Mouse (Mus musculus) layer of hippocampus, postnatal 14 days (tissue): Measurements from ENCODE around the gene Gsk3b. TPM values are rescaled to one million over a fixed set of nuclear protein-coding genes. Genes with fewer than 3 reads are reported as not detected.
A peak's percentile ranks its signal among the peaks of the same experiment; 100 is the strongest.
"Not testable (repeated sequence)": the region's sequence is repeated elsewhere in the genome, so short reads cannot be mapped to it uniquely, and the experiment has no call there.

ENCODE experiments used
- DNase-seq, 2 experiments: peaks; one replicate each; pipeline ENCODE4 v3.0.0; 2021 to 2022; ENCODE audit warnings: low spot score in 2 of 2, mixed read lengths in 1 of 2
- total RNA-seq, 2 experiments: library from RNA; stranded (reverse); gene quantifications; 2 replicates each; pipeline ENCODE4 v1.2.3; 2021

Gsk3b gene
- total RNA-seq, 2 experiments from 2014 or later, result 189 to 199 TPM

- no peak for DNase-seq
Measured at GRCm38 (mm10) chr16:38181421-38181820, 92.6 kb downstream of the Gsk3b start.

DNA sequence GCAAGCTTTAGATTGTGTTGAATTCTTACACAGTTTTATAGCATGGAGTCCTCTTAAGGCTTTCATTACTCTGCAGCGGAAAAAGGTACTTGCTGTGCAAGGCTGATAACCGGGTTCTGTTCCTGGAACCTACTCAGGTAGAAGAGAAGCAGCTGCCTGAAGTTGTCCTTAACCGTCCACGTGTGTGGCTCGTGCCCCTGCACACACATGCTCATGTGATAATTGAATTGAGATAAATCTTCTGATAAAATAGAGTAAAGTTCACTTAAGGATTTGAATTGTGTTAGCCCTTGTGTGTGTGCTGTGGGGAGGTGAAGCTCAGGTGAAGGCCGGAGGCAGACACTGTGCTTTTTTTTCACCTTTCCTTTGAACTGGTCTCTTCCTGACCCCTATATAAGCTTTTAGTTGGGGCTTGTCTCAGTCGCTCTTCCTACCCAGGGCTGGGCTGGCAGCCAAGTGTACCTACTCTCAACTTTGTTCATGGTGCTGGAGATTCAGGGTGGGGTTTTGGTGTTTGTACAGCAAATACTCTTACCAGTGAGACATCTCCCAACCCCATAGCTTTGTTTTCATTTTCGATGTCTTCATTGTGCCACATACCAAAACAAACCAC, 96.0 kb downstream of the Gsk3b start:
- DNase-seq, result no peak

- DNase-seq, result peak in 1 of 2 experiments; percentile 24
Measured at GRCm38 (mm10) chr16:38189952-38190351, 101.2 kb downstream of the Gsk3b start.

- no peak for DNase-seq
Measured at GRCm38 (mm10) chr16:38190531-38190930, 101.7 kb downstream of the Gsk3b start.

DNA sequence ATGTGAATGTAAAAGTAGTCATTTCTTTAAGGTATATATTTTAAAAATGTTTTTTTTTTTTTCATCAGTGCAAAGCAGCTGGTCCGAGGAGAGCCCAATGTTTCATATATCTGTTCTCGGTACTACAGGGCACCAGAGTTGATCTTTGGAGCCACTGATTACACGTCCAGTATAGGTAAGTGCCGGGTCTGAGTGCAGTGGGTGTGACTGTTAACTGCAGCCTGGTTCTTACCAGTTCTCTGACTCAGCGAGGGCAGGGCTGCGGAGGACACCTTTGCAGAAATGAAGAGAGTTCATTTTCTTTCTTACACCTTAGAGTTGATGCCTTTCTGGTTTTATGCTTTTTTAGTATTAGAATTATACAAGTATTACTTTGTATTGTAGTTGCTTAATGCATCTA, 102.7 kb downstream of the Gsk3b start:
- no peak for DNase-seq

DNA sequence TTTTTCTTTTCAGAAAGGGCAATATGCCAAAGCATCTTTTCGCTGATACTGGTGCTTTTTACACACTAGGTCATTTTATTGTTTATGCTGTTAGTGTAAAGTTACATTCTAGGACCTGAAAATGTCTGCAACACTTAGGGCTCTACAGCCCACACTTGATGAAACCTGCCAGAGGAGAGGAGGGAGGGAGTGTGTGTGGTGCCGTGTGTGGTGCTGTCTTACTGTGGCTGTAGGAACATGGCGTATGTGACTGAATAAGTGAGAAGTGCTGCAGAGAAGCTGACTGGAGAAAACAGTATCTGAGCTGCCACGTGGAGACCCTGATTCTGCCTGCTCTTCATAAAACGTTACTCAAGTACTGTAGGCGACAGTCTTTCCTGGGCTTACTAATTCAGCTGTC, 103.8 kb downstream of the Gsk3b start:
- DNase-seq, result no peak

DNA sequence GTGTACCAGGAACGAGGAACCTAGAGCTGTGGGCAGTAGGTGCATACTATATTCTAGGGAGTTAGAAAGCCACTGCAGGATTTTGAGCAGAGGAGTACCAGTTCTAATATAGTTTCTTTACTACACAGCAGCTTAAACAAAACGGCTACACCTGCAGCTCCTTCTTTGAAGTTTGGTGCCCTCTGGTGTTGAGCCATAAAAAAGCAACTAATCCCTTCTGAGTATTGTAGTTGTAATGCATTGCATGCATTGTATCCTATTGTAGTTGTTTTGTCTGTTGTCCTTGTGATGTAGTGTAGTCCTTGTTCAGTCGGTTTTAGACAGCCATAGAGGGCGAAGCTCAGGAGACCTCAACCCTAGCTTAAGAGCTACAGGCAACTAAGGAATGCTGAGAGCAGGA, 108.5 kb downstream of the Gsk3b start:
- DNase-seq, result peak; percentile 51 to 78

GRCm38 (mm10) chr16:38205272-38205671, 116.5 kb downstream of the Gsk3b start:
- DNase-seq, result no peak

DNA sequence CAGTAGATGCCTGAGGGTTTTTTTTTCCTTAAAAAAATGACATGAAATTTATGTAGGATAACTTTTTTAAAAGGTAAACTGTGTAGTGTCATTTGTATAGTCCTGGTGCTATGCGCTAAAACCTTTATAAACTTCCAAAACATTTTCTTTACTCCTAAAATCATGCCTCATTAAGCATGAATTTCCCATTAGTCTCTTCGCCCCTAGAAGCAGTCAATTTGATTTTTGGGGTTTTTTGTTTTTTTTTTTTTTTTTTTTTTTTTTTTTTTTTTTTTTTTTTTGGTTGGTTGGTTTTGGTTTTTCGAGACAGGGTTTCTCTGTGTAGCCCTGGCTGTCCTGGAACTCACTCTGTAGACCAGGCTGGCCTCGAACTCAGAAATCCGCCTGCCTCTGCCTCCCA, 133.7 kb downstream of the Gsk3b start:
- not testable (repeated sequence) for DNase-seq

- DNase-seq, result no peak
Measured at GRCm38 (mm10) chr16:38236936-38237585, 148.3 kb downstream of the Gsk3b start.

GRCm38 (mm10) chr16:38239729-38240128, 150.9 kb downstream of the Gsk3b start:
- peak in 1 of 2 experiments; percentile 57 for DNase-seq

GRCm38 (mm10) chr16:38240167-38240566, 151.4 kb downstream of the Gsk3b start:
- DNase-seq, result no peak

DNA sequence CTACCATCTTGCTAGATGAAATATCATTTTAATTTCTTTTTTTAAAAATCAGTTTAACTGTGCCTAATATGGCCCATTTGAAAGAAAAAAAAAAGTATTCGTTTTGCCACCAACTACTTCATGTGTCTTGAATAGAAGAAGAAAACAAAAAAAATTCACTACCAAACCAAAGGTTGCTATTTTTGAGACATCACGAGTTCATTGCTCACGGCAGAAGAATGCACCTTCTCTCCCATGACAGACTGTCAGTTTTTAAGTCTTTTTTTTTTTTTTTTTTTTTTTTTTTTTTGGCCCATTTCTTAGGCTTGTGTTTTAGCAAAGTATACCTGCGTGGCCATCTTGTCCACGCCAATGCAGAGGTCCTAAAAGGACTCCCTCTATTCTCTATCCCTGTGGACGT, 155.3 kb downstream of the Gsk3b start:
- DNase-seq, result no peak

GRCm38 (mm10) chr16:38245379-38245778, 156.6 kb downstream of the Gsk3b start:
- no peak for DNase-seq

DNA sequence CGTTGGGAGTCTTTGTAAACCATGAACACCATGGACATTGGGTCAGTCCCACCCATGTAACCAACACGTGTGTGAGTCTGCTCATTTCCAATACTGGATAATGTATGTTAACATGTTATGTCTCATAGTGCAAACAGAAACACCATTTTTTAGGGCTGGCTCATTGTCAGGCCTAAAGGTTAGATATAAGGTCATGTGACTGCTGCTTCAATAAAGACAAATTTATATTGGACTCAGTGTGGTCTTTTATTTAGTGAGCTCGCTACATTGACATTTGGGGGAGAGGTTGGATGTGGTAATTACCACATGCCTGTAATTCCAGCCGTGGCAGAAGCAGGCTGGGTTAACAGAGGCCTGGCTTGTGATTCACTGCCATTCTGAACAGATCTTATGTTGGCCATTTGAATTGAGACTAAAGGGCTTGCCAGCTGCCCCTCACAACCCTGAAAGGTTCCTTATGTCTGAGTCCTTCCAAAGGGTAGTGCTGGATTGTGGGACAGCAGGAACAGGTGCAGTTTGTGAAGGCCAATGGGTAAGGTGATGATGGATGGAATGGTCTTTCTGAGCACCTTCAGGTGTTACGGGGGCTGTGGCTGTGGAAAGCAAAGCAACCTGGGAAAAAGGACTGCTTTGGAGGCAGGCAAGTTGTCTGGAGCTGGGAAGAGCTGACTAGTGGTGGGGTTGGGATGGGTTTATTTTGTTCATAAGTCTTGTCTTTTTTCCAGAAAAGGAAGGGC, 157.2 kb downstream of the Gsk3b start:
- DNase-seq, result no peak

DNA sequence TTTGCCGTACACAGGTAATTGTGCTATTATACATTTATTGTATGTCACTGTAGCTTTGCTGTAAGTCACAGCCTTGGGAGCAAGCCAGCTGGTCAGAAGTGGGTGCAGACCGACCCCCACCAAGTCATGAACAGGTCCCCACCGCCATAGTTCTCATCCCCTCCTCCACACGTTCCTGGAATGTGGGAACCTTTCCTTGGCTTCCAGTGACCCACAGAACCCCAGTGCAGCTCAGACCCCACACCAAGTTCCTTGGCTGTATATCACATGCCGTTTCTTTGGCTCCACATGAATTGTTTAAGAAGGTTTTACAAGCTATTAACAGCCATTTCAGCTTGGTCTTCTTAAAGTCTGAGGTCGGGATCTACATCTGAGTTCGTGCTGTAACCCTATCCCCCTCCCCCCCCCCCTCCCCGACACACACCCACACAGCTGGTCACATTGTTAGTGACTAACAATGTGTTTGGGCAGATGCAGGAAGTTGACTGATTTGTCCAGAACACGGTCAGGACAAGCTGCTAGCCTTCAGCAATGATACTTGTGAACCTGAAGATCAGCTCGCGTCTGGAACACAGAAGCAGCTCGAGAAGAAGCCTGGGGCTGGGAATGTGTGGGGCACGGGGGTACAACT, 159.6 kb downstream of the Gsk3b start:
- no peak for DNase-seq

- DNase-seq, result no peak
Measured at GRCm38 (mm10) chr16:38250467-38250866, 161.7 kb downstream of the Gsk3b start.

GRCm38 (mm10) chr16:38254001-38254400, 165.2 kb downstream of the Gsk3b start:
- DNase-seq, result no peak

GRCm38 (mm10) chr16:38255107-38255506, 166.3 kb downstream of the Gsk3b start:
- no peak for DNase-seq

- DNase-seq, result no peak
Measured at GRCm38 (mm10) chr16:38255927-38256326, 167.1 kb downstream of the Gsk3b start.

DNA sequence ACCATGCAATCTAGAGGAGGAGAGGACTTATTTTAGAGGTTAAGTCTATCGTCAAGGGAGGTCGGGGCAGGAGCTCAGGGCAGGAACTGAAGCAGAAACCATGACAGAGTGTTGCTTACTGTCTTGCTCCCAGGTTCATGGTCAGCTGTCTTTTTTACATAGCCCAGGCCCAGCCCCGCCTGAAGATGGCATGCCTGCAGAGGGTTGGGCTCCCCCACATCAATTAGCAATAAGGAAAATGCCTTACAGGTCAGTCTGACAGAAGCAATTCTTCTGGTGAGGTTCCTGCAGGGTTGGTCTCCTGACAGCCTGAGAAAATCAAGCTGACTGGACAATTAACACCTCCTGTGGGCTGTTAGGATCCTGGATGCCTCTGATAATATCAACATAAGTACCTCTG, 182.8 kb downstream of the Gsk3b start:
- no peak for DNase-seq

DNA sequence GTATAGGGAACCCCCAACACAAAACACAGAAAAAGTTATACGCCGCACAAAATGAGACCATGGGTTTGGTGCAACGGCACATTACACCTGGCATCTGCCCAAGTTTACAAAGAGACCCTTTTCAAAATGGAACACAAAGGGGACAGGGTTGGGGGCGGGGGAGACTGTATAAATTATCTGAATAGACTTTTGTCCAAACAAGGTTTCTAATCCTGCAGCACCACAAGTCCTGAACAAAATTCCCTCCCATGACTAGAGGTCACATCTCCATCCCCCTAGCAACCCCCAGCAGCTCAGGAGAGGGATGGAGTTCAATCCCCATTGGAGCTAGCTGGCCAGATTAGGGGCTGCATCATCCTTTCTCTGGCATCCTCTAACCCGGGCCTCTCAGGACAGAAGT, 183.7 kb downstream of the Gsk3b start:
- no peak for DNase-seq
